Mouse (Mus musculus) forebrain, embryonic 11.5 days (tissue): ENCODE results near the gene Ttc7. TPM values are rescaled to one million over a fixed set of nuclear protein-coding genes. Genes with fewer than 3 reads are reported as not detected.

Experiments used
- ATAC-seq: fragments of 200-750 bp; cut with Nextera tagmentation; replicated peaks from 2 replicates; pipeline ENCODE4 v1.8.0; 2017; ENCODE audit warnings: moderate TSS enrichment; ENCODE audit not compliant: low FRiP score
- DNase-seq: peaks from one replicate; pipeline ENCODE4 v3.0.0-alpha.2; 2017; ENCODE audit warnings: low spot score
- H3K27ac ChIP-seq: fragments of 300-500 bp; sonication (generic); 2 replicates; pipeline ENCODE4 v1.5.1; 2014; ENCODE audit warnings: low read depth, low read length
- H3K27me3 ChIP-seq: fragments of 300-500 bp; sonication (generic); 2 replicates; pipeline ENCODE4 v1.6.1; 2014; ENCODE audit warnings: mild to moderate bottlenecking, low read length, mixed read lengths; ENCODE audit not compliant: control insufficient read depth, insufficient read depth
- H3K36me3 ChIP-seq: fragments of 300-500 bp; sonication (generic); 2 replicates; pipeline ENCODE4 v1.6.1; 2014; ENCODE audit warnings: mild to moderate bottlenecking, low read length, moderate library complexity, mixed read lengths; ENCODE audit not compliant: control insufficient read depth, insufficient read depth
- H3K4me1 ChIP-seq: fragments of 300-500 bp; sonication (generic); replicated peaks from 2 replicates; pipeline ENCODE4 v1.6.1; 2014; ENCODE audit warnings: low read length, mixed read lengths; ENCODE audit not compliant: control insufficient read depth, insufficient read depth
- H3K4me2 ChIP-seq: fragments of 300-500 bp; sonication (generic); 2 replicates; pipeline ENCODE4 v1.6.1; 2014; ENCODE audit warnings: low read depth, mild to moderate bottlenecking, low read length, moderate library complexity, mixed read lengths; ENCODE audit not compliant: severe bottlenecking
- H3K4me3 ChIP-seq: fragments of 300-500 bp; sonication (generic); 2 replicates; pipeline ENCODE4 v1.5.1; 2014; ENCODE audit warnings: low read depth, low read length
- H3K9ac ChIP-seq: fragments of 300-500 bp; sonication (generic); 2 replicates; pipeline ENCODE4 v1.6.1; 2014; ENCODE audit warnings: low read length
- H3K9me3 ChIP-seq: fragments of 300-500 bp; sonication (generic); 2 replicates; pipeline ENCODE4 v1.6.1; 2016; ENCODE audit warnings: low read length, mixed read lengths; ENCODE audit not compliant: control insufficient read depth
- WGBS: fragments of 180-500 bp; shearing (Covaris S2); extraction: QIAGEN DNeasy Blood & Tissue Kit; methylation state at CpG from one replicate; pipeline ENCODE4 v1.1.7; 2014; 5-methylcytosine and 5-hydroxymethylcytosine counted together
- polyA plus RNA-seq: library from polyadenylated mRNA; unstranded; fragments of >200 nt; fragmentation: Nextera tagmentation; extraction: Ambion mirVana; gene quantifications from 2 replicates; pipeline ENCODE4 v1.2.1, GENCODE M21; 2014

Ttc7 gene
- polyA plus RNA-seq, 1 experiment from 2014 or later = 4.2 TPM

DNA sequence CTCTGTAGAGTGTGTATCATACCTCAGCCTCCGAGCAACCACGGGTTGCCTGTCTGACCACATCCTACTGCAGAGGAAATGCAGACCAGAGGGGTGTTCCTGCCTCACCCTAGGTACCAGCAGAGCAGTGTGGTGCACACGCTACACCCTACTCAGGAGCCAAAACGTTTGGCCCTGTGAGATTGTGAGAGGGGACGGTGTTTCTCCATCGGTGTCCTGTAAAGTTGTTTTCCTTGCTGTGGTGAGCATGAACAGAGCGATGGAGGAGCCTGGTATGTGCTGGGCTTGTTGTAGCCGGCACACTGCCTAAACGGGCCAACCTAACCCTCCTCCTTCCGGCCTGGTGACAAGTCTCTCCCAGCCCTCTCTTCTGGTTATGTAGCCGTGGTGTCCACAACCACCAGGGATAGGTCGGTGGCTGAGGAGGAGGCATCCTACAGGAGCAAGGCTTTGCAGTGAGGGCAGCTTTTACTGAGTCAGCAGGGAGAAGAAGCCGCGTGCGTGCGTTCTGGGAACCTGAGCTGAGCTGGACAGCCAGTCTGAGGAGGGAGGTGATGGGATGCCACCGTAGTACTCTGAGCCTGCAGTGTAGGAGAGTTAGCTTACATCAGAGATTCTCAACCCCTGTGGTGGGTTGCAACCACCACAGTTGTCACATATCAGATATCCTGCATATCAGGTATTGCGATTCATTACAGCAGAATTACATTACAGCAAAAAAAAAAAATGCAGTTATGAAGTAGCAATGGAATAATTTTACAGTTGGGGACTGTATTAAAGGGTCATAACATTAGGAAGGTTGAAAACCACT lies 62.0 kb downstream of the Ttc7 start:
- Histone ChIP-seq H3K9me3 (no peaks in the 10 kb centered on the region), H3K4me1 (peaks cover 3% of the 10 kb centered on the region; the same call in 1 of the 2 replicates), H3K27me3 (no peaks in the 10 kb centered on the region), H3K9ac (no peak overlapping the region), H3K36me3 (no peaks in the 10 kb centered on the region), H3K27ac (no peak overlapping the region), H3K4me2 (no peak overlapping the region), H3K4me3 (no peak overlapping the region)
- DNase-seq (no peak), ATAC-seq (no peak)
- 76% methylated on average over 18 of the region's 18 CpGs for WGBS

DNA sequence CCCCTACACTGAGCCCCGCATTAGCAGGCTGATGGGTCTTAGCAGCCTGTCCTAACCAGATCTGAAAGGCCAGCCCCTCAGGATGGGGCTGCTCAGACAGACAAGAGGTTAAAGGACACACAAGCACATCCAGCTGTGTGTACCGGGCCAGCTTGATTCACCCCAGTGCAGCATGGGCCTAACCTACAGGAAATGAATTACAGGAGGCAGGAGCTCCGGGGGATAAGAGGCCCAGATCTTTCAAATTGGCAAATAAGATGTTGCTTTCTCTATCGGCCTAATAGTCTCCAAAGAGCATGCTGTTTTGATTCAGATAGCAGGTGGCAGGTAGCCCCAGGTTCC lies 62.5 kb downstream of the Ttc7 start:
- WGBS = 62% methylated on average over 4 of the region's 4 CpGs
- DNase-seq (no peak), ATAC-seq (no peak)
- no peak overlapping the region for H3K4me2 ChIP-seq
- H3K27ac ChIP-seq = no peak overlapping the region
- H3K9me3 ChIP-seq = no peaks in the 10 kb centered on the region
- H3K27me3 ChIP-seq = no peaks in the 10 kb centered on the region
- H3K9ac ChIP-seq = no peak overlapping the region
- no peak overlapping the region for H3K4me3 ChIP-seq
- no peaks in the 10 kb centered on the region for H3K36me3 ChIP-seq
- H3K4me1 ChIP-seq = peaks cover 3% of the 10 kb centered on the region; the same call in 1 of the 2 replicates

DNA sequence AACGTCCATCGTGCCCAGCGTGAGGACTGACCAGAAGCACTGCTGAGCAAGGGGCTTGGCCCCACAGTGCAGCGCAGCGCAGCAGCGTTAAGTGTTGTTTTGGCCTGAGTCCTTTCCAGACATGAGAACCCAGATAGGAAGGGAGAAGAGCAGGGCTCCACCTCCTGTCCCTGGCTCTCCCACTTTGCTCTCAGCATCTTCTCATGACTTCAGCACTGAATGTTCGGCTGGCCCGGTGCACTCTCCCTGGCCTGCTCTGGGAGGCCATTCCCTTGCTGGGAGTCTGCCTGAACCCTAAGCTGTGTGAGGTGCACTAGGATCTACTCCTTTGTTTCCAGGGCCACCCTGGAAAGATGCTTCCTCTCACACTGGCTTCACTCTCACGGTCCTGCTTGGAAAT lies 65.7 kb downstream of the Ttc7 start:
- Histone ChIP-seq H3K4me3 (no peak overlapping the region), H3K27ac (no peak overlapping the region), H3K4me1 (peaks cover 21% of the 10 kb centered on the region), H3K9ac (no peak overlapping the region), H3K27me3 (no peaks in the 10 kb centered on the region), H3K36me3 (no peaks in the 10 kb centered on the region), H3K4me2 (no peak overlapping the region), H3K9me3 (no peaks in the 10 kb centered on the region)
- DNase-seq (no peak), ATAC-seq (no peak)
- WGBS = 41% methylated on average over 9 of the region's 9 CpGs

GRCm38 (mm10) chr17:87349069-87349468 lies 66.4 kb downstream of the Ttc7 start:
- H3K4me3 ChIP-seq = no peak overlapping the region
- DNase-seq = no peak
- 29% methylated on average over 9 of the region's 9 CpGs for WGBS
- H3K27ac ChIP-seq = no peak overlapping the region
- H3K27me3 ChIP-seq = no peaks in the 10 kb centered on the region
- ATAC-seq = peak; percentile 40; the same call in 1 of the 2 replicates
- H3K36me3 ChIP-seq = no peaks in the 10 kb centered on the region
- H3K9me3 ChIP-seq = no peaks in the 10 kb centered on the region
- H3K4me2 ChIP-seq = no peak overlapping the region
- H3K4me1 ChIP-seq = peaks cover 21% of the 10 kb centered on the region
- no peak overlapping the region for H3K9ac ChIP-seq

DNA sequence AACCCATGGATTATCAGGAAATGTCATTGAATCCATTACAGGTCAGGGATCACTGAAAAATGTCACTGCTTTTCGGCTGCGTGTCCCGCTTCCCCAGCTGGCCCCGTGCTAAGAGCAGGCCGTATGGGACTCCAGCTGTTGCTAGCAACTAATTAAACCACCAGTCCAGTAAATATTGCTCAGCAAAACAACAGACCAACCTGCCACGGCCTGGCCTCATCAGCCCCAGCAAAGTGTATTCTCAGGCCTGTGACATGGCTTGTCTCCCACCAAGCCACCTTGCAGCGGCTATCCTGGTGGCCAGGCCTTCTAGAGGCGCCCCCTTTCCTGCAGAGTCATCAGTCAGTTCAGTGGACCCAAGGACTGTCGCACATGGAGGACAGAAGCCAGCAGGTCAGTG lies 66.9 kb downstream of the Ttc7 start:
- no peaks in the 10 kb centered on the region for H3K27me3 ChIP-seq
- peaks cover 21% of the 10 kb centered on the region for H3K4me1 ChIP-seq
- no peak for DNase-seq
- H3K27ac ChIP-seq = no peak overlapping the region
- ATAC-seq = no peak
- 69% methylated on average over 9 of the region's 9 CpGs for WGBS
- no peak overlapping the region for H3K4me3 ChIP-seq
- no peaks in the 10 kb centered on the region for H3K36me3 ChIP-seq
- H3K4me2 ChIP-seq = no peak overlapping the region
- no peak overlapping the region for H3K9ac ChIP-seq
- no peaks in the 10 kb centered on the region for H3K9me3 ChIP-seq

- 54% methylated on average over 13 of the region's 13 CpGs for WGBS
- Histone ChIP-seq H3K27me3 (no peaks in the 10 kb centered on the region), H3K27ac (no peak overlapping the region), H3K4me2 (no peak overlapping the region), H3K36me3 (no peaks in the 10 kb centered on the region), H3K4me1 (peaks cover 21% of the 10 kb centered on the region), H3K9me3 (no peaks in the 10 kb centered on the region), H3K9ac (no peak overlapping the region), H3K4me3 (no peak overlapping the region)
- DNase-seq (no peak), ATAC-seq (no peak)
Measured at GRCm38 (mm10) chr17:87350471-87351240, 68.0 kb downstream of the Ttc7 start.

DNA sequence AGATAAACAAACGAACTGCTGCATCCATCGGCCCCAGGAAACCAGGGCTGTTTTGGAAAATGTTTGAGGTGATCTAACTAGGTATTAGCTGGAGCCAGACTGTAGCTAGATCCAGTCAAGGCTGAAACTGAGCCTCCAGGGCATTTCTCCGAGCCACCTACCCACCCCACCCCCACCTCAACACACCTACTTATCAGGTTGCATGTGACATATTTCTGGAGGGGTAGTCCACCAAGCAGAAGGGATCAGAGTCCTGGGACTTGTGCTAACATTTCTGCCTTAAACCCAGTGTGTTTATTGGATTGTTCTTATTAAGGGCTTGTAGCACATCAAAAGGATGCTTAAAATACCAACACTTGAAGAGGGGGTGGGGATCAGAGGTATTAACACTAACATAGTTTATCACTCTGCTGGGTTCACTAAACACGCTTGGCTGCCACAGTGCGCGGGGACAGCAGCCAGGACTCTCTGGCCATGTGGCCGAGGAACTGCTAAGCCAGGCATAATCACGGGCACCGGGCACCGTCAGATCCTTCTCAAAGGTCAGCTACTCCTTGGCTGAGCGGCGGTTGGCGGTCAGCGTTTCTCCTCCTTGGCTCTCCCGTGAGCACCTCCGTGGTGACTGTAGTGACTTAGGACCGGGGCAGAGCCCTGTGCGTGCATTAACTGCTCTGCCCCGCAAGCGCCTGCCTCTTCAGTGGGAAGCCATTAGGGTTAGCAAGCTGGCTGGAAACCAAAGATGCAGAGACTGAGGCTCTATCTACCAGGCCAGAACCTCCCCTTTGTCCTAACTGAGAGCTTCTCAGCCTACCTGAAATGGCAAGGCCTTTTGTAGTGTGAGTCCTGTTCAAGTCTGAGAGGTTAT lies 68.8 kb downstream of the Ttc7 start:
- no peak overlapping the region for H3K9ac ChIP-seq
- H3K9me3 ChIP-seq = no peaks in the 10 kb centered on the region
- no peak overlapping the region for H3K4me3 ChIP-seq
- DNase-seq (no peak), ATAC-seq (no peak)
- WGBS = 32% methylated on average over 20 of the region's 20 CpGs
- H3K36me3 ChIP-seq = no peaks in the 10 kb centered on the region
- H3K4me1 ChIP-seq = peaks cover 21% of the 10 kb centered on the region
- no peak overlapping the region for H3K27ac ChIP-seq
- H3K4me2 ChIP-seq = no peak overlapping the region
- no peaks in the 10 kb centered on the region for H3K27me3 ChIP-seq

- peak; percentile 37; the same call in 1 of the 2 replicates for ATAC-seq
- WGBS = 26% methylated on average over 16 of the region's 16 CpGs
- Histone ChIP-seq H3K27me3 (no peaks in the 10 kb centered on the region), H3K36me3 (no peaks in the 10 kb centered on the region), H3K4me1 (peaks cover 21% of the 10 kb centered on the region), H3K4me2 (no peak overlapping the region), H3K9ac (peak overlapping the region; percentile 32; the same call in 1 of the 2 replicates), H3K4me3 (no peak overlapping the region), H3K9me3 (no peaks in the 10 kb centered on the region), H3K27ac (no peak overlapping the region)
- no peak for DNase-seq
Measured at GRCm38 (mm10) chr17:87352106-87352897, 69.6 kb downstream of the Ttc7 start.
